Mouse (Mus musculus) megakaryocyte, embryonic 14.5 days (primary cell): ENCODE results near the gene Ifna16. TPM values are rescaled to one million over a fixed set of nuclear protein-coding genes. Genes with fewer than 3 reads are reported as not detected.

Source experiments
- H3K27me3 ChIP-seq: replicated peaks from 2 replicates; pipeline ENCODE3; 2012; ENCODE audit warnings: inconsistent platforms
- H3K36me3 ChIP-seq: replicated peaks from 2 replicates; pipeline ENCODE3; 2012; ENCODE audit warnings: low read length, inconsistent platforms, mixed read lengths
- H3K4me1 ChIP-seq: 2 replicates; pipeline ENCODE4 v1.6.1; 2012; ENCODE audit warnings: inconsistent platforms
- H3K4me3 ChIP-seq: replicated peaks from 2 replicates; pipeline ENCODE3; 2012; ENCODE audit warnings: moderate library complexity, mild to moderate bottlenecking, inconsistent platforms
- H3K9me3 ChIP-seq: 2 replicates; pipeline ENCODE4 v1.6.1; 2012; ENCODE audit warnings: inconsistent platforms
- FLI1 ChIP-seq: IDR thresholded peaks from 2 replicates; pipeline ENCODE4 v1.6.1; 2012; ENCODE audit warnings: low read length, inconsistent platforms, mixed read lengths
- GATA1 ChIP-seq: IDR thresholded peaks from 3 replicates; pipeline ENCODE4 v1.6.1; 2012; ENCODE audit warnings: mixed read lengths, low read length, inconsistent platforms, borderline replicate concordance
- polyA plus RNA-seq: library from polyadenylated mRNA; stranded (reverse); fragments of >175 nt; gene quantifications from 2 replicates; pipeline ENCODE4 v1.2.3, GENCODE M21; 2012; ENCODE audit warnings: low replicate concordance; ENCODE audit not compliant: insufficient read depth

Ifna16 gene
- polyA plus RNA-seq, 1 experiment = not detected

DNA sequence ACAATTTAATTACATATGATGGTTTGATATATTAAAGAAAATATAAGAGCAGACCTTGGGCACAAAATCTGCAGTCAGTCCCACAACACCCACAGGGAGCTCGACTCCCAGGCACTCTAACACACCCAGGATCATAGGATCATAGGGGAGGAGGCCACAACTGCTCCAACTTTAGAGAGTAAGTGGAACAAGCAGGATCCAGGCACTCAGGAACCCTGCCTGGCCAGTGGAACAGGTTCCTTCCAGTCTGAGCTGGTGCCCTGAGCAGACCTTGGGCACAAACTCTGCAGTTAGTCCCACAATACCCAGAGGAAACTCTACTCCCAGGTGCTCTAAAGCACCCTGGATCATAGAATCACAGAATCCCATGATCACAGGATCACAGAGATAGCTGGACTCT, 21.3 kb downstream of the Ifna16 start:
- TF ChIP-seq GATA1 = no peak
- no peaks in the 10 kb centered on the region for H3K36me3 ChIP-seq
- 0 out of 2 replicates have a peak, but pooled peaks cover 3% of the 10 kb centered on the region for H3K9me3 ChIP-seq
- H3K27me3 ChIP-seq = peaks cover 12% of the 10 kb centered on the region
- no peak overlapping the region for H3K4me3 ChIP-seq
- peaks cover 4% of the 10 kb centered on the region; the same call in 1 of the 2 replicates for H3K4me1 ChIP-seq

DNA sequence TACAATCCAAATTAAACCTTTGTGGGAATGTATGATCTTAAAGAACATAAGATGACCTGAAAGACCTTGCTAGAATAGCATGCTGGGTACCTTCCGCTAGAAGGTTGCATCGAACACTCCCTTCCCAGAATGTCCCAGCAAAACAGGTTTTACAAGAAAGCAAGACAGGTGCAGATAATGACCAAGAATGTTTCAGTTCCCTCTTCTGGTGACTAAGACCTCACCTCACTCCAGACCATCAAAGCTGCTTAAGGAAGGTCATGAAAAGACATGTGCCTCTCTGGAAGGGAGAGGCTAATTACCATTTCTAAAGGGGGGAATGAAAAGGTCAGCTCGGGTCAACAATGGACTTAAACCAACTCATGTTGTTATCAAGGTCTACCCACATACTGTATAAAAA, 23.1 kb downstream of the Ifna16 start:
- Histone ChIP-seq H3K4me3 (no peak overlapping the region), H3K36me3 (no peaks in the 10 kb centered on the region), H3K9me3 (0 out of 2 replicates have a peak, but pooled peaks cover 3% of the 10 kb centered on the region), H3K27me3 (peaks cover 16% of the 10 kb centered on the region), H3K4me1 (peaks cover 4% of the 10 kb centered on the region; the same call in 1 of the 2 replicates)
- no peak for TF ChIP-seq FLI1
- no peak for TF ChIP-seq GATA1

DNA sequence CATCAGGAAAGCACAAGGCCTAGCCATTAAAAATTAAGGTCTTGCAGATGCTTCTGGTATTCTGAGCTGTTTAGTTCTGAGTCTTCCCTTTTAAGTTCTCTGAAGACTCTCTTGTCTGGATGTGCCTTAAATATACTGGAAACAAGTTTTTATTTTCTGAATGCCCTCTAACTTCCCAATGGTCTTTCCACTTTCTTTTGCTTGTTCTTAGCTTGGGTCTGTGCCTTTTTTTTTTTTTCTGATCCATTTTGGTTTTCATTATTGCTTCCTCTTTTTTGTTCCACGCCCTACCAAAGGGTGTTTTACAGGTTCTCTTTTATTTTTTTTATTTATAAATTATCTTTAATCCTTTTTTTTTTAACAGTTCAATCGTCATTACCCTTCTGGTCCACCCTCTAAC, 32.4 kb downstream of the Ifna16 start, which contains the start of gene Ifna13:
TSS of gene Ifna13 (minus strand) at position 101 of the 400 bp plus-strand sequence.
- Histone ChIP-seq H3K27me3 (peaks cover 8% of the 10 kb centered on the region), H3K4me1 (peaks cover 12% of the 10 kb centered on the region), H3K9me3 (no peaks in the 10 kb centered on the region), H3K4me3 (no peak within 1 kb of the TSS), H3K36me3 (no peaks in the 10 kb centered on the region)
- TF ChIP-seq FLI1 (no peak), GATA1 (no peak)

DNA sequence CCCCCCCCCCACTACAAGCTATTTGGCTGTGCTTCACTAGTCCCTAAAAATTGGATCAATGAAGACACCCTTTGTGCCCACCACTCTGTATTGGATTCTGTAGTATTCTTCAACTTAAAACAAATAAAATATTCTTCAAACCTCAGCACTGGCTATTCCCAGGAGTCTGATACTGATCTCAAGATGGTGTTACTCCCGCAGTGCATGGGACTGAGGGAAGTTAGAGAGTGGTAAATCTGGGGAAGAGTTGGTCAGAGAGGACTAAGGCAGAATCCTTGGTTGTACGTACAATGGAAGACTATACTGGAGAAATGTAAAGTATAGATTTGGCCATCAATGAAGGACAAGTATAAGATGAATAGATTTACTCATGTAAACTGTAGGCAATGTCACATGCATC, 34.2 kb downstream of the Ifna16 start:
- Histone ChIP-seq H3K4me1 (peaks cover 12% of the 10 kb centered on the region), H3K36me3 (no peaks in the 10 kb centered on the region), H3K27me3 (peaks cover 4% of the 10 kb centered on the region), H3K4me3 (no peak overlapping the region), H3K9me3 (no peaks in the 10 kb centered on the region)
- TF ChIP-seq FLI1 (no peak), GATA1 (no peak)

DNA sequence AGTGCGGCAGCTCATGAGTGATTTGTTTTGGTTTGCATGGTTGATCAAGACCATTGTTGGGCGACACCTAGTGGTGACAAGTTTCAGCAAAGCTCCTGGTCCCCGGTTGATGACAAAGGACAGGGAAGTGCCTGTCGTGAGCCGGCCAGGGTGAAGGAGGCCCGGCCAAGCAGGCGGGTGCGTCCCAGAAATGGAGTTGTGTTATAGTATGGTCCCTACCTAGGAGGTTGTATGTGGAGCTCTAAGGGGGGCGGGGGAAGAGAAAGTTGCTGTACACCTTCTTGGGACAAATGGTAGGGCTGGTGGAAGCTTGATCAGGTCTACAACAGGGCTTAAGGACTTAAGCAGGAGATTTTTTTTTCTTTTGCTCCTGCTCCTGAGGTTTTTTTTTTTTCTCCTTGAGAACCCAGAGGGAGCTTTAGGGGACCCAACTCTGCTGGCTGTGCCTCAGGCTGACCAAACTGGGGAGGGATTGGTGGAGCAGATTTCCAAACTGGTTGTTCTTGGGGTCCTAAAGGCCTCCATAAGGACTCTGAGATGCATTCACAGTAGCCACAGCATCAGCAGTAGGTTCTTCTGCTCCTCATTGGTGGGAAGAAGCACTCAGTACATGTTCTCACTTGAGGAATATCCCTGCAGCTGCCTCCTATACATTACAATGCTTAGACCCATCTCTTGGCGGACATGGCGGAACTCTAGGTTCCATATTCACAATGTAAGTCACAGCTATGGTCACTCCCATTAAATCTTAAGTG, 35.5 kb downstream of the Ifna16 start:
- Histone ChIP-seq H3K27me3 (peaks cover 5% of the 10 kb centered on the region), H3K4me1 (peaks cover 12% of the 10 kb centered on the region), H3K4me3 (peak overlapping the region; percentile 95), H3K36me3 (no peaks in the 10 kb centered on the region), H3K9me3 (no peaks in the 10 kb centered on the region)
- TF ChIP-seq GATA1 = no peak
- TF ChIP-seq FLI1 = no peak

DNA sequence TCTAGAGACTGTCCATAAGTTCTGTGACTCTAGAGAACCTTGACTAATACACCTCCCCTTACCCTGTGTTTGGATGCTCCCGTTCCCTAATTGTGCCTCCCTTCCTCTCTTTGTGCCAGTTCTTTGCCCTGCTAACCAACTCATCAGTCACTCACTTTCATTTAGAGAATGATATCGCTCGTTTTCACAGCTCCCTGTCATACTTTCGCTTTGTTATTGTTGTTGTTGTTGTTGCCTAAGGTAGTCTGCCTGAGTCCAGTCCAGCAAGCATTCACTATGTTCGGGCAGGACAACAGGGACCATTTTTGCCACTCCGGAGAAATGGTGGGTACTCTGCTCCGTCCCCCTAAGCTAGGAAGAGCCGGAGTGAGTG, 36.0 kb downstream of the Ifna16 start:
- Histone ChIP-seq H3K36me3 (no peaks in the 10 kb centered on the region), H3K27me3 (peaks cover 5% of the 10 kb centered on the region), H3K4me3 (peak overlapping the region; percentile 95), H3K9me3 (no peaks in the 10 kb centered on the region), H3K4me1 (peaks cover 12% of the 10 kb centered on the region)
- TF ChIP-seq FLI1 (no peak), GATA1 (no peak)

DNA sequence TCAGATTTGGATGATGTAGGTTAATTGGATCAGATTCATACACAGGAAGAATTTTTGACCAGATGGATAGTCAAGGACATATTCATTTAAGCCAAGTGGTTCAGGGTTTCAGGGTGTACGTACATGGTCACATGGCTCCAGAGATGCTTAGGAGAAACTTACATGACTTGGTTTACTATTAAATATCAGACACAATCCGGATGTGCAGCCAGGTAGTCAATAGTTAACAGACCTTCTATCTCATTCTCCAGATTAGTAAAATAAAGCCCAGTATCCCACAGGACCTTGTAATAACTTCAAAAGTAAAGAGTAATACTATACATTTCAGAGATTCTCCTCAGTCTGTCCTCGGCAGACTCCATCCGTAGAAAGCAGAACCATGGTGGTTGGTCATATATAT, 42.4 kb downstream of the Ifna16 start, which contains the start of gene C87499:
TSS of gene C87499 (minus strand) at position 101 of the 400 bp plus-strand sequence.
- H3K27me3 ChIP-seq = peaks cover 13% of the 10 kb centered on the region
- TF ChIP-seq FLI1 (no peak), GATA1 (no peak)
- H3K4me1 ChIP-seq = peaks cover 5% of the 10 kb centered on the region; the same call in 1 of the 2 replicates
- no peak within 1 kb of the TSS for H3K4me3 ChIP-seq
- no peaks in the 10 kb centered on the region for H3K36me3 ChIP-seq
- H3K9me3 ChIP-seq = no peaks in the 10 kb centered on the region

Other genes with a start within 250 kb of the Ifna16 start
- 0.48 and 5.1 TPM in 2 replicates for gene Hacd4, start 238.0 kb downstream of the Ifna16 start, polyA plus RNA-seq
- not detected in 2 replicates for gene Ifnb1, start 154.2 kb downstream of the Ifna16 start, polyA plus RNA-seq
- not detected in 2 replicates for gene Ifna15, start 118.7 kb downstream of the Ifna16 start, polyA plus RNA-seq
- gene Ifna14, start 105.1 kb downstream of the Ifna16 start, polyA plus RNA-seq = not detected in 2 replicates
- not detected in 2 replicates for gene Ifna9, start 84.5 kb downstream of the Ifna16 start, polyA plus RNA-seq
- not detected in 2 replicates for gene Ifna12, start 73.5 kb downstream of the Ifna16 start, polyA plus RNA-seq
- not detected in 2 replicates for gene C87499, start 42.5 kb downstream of the Ifna16 start, polyA plus RNA-seq
- not detected in 2 replicates for gene Ifna13, start 32.5 kb downstream of the Ifna16 start, polyA plus RNA-seq
- not detected in 2 replicates for gene Ifna2, start 7.0 kb upstream of the Ifna16 start, polyA plus RNA-seq
- not detected in 2 replicates for gene Ifnab, start 14.4 kb upstream of the Ifna16 start, polyA plus RNA-seq
- 0.27 TPM in 1 of 2 replicates, not detected in the other for gene Gm26566, start 44.9 kb upstream of the Ifna16 start, polyA plus RNA-seq
- gene Klhl9, start 45.5 kb upstream of the Ifna16 start, polyA plus RNA-seq = 1.4 and 2.6 TPM in 2 replicates
- not detected in 2 replicates for gene Gm13271, start 77.9 kb upstream of the Ifna16 start, polyA plus RNA-seq
- gene Gm13283, start 83.2 kb upstream of the Ifna16 start, polyA plus RNA-seq = not detected in 2 replicates
- gene Gm13290, start 96.9 kb upstream of the Ifna16 start, polyA plus RNA-seq = not detected in 2 replicates
- not detected in 2 replicates for gene Gm13289, start 100.0 kb upstream of the Ifna16 start, polyA plus RNA-seq
- not detected in 2 replicates for gene Gm13272, start 102.9 kb upstream of the Ifna16 start, polyA plus RNA-seq
- gene Ifnz, start 105.2 kb upstream of the Ifna16 start, polyA plus RNA-seq = not detected in 2 replicates
- gene Gm13276, start 108.8 kb upstream of the Ifna16 start, polyA plus RNA-seq = not detected in 2 replicates
- not detected in 2 replicates for gene Gm13277, start 111.7 kb upstream of the Ifna16 start, polyA plus RNA-seq
- not detected in 2 replicates for gene Gm13278, start 114.6 kb upstream of the Ifna16 start, polyA plus RNA-seq
- gene Gm13275, start 117.6 kb upstream of the Ifna16 start, polyA plus RNA-seq = 0.64 TPM in 1 of 2 replicates, not detected in the other
- not detected in 2 replicates for gene Gm13279, start 120.5 kb upstream of the Ifna16 start, polyA plus RNA-seq
- gene Gm13285, start 122.7 kb upstream of the Ifna16 start, polyA plus RNA-seq = not detected in 2 replicates
- gene Gm13287, start 126.3 kb upstream of the Ifna16 start, polyA plus RNA-seq = 0.64 TPM in 1 of 2 replicates, not detected in the other
- gene Gm13288, start 128.6 kb upstream of the Ifna16 start, polyA plus RNA-seq = not detected in 2 replicates
- not detected in 2 replicates for gene Ifna7, start 139.3 kb upstream of the Ifna16 start, polyA plus RNA-seq
- gene Ifna11, start 143.0 kb upstream of the Ifna16 start, polyA plus RNA-seq = not detected in 2 replicates
- gene Ifna6, start 150.5 kb upstream of the Ifna16 start, polyA plus RNA-seq = not detected in 2 replicates
- gene Ifna5, start 158.6 kb upstream of the Ifna16 start, polyA plus RNA-seq = not detected in 2 replicates
- not detected in 2 replicates for gene Ifna4, start 164.9 kb upstream of the Ifna16 start, polyA plus RNA-seq
- not detected in 2 replicates for gene Ifna1, start 173.2 kb upstream of the Ifna16 start, polyA plus RNA-seq
- gene Ifne, start 203.3 kb upstream of the Ifna16 start, polyA plus RNA-seq = not detected in 2 replicates